Mouse (Mus musculus) cerebellum, adult 2 months (tissue): Measurements from ENCODE around the gene Hspb8. TPM values are rescaled to one million over a fixed set of nuclear protein-coding genes. Genes with fewer than 3 reads are reported as not detected.

Experiments
- DNase-seq, 2 experiments: peaks; one replicate each; pipeline ENCODE4 v3.0.0; 2021
- H3K27ac ChIP-seq: fragments of 200-500 bp; 2 replicates; pipeline ENCODE4 v1.5.1; 2012; ENCODE audit warnings: low read length, control low read depth, inconsistent platforms; ENCODE audit not compliant: insufficient read depth
- H3K27me3 ChIP-seq: fragments of 200-500 bp; 2 replicates; pipeline ENCODE4 v1.6.1; 2012; ENCODE audit warnings: inconsistent platforms, mild to moderate bottlenecking, low read length, moderate library complexity; ENCODE audit not compliant: control insufficient read depth, insufficient read depth
- H3K4me1 ChIP-seq: fragments of 200-500 bp; 2 replicates; pipeline ENCODE4 v1.6.1; 2011; ENCODE audit warnings: low read length; ENCODE audit not compliant: control insufficient read depth, insufficient read depth
- H3K4me3 ChIP-seq: fragments of 200-500 bp; replicated peaks from 2 replicates; pipeline ENCODE3; 2011; ENCODE audit warnings: mild to moderate bottlenecking, low read depth, low read length, control low read depth; ENCODE audit not compliant: insufficient read depth
- CTCF ChIP-seq: fragments of 200-500 bp; IDR thresholded peaks from 2 replicates; pipeline ENCODE4 v1.5.1; 2011; ENCODE audit warnings: low read depth, mild to moderate bottlenecking, control low read depth, low read length, moderate library complexity, borderline replicate concordance; ENCODE audit not compliant: insufficient read depth
- POLR2A ChIP-seq: fragments of 200-500 bp; IDR thresholded peaks from 2 replicates; pipeline ENCODE4 v1.6.1; 2011; ENCODE audit warnings: low read length, control low read depth, borderline replicate concordance; ENCODE audit not compliant: insufficient read depth
- WGBS: fragments of 180-500 bp; shearing (Covaris S2); methylation state at CpG from one replicate; pipeline ENCODE4 v1.1.7; 2018; 5-methylcytosine and 5-hydroxymethylcytosine counted together
- polyA plus RNA-seq: library from polyadenylated mRNA; depleted of rRNA; stranded (reverse); fragments of >200 nt; gene quantifications from 2 replicates; pipeline ENCODE4 v1.2.3, GENCODE M21; 2012

The Hspb8 gene
- polyA plus RNA-seq, 1 experiment: 29.5 TPM

- WGBS: 72% methylated on average over 8 of the region's 8 CpGs
- no peak for TF ChIP-seq POLR2A
- Histone ChIP-seq H3K4me1 (peaks cover 40% of the 10 kb centered on the region), H3K27me3 (no peaks in the 10 kb centered on the region), H3K27ac (no peak overlapping the region), H3K4me3 (no peak overlapping the region)
- no peak for DNase-seq
Observed at GRCm38 (mm10) chr5:116449522-116450225, 27.0 kb upstream of the Hspb8 start.

DNA sequence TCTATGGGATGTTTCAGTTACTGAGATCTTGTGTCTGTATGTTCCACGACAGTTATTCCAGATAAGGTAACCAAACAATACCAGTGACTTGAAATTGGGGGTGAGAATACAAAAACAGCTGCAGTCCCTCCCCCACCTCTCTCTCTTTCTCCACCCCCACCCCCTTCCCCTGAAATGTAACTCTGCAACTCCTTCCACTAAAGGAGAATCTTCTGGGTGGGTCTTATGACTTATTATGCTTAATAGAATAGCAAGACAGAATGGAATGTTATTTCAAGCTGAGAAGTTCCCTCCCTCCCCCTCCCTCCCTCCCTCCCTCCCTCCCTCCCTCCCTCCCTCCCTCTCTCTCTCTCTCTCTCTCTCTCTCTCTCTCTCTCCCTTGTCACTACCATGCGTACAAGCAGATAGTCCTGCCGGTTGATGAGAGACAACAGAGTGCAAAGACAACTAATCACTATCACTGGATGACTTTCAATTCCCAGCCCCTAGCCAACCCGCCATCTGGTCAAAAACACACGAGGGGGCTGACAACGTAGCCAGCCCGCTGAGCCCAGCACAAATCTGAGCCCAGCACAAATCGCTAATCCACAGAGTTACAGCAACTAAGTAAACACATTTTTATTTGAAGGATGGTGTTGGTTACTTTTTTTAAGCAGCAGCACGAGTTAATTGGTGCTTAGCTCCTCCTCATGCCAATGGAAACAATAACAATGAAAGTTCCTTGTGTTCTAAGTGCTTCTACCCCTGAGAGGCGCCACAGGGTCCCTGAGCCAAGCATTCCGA is 25.9 kb upstream of the Hspb8 start:
- Histone ChIP-seq H3K4me3 (no peak overlapping the region), H3K4me1 (peaks cover 48% of the 10 kb centered on the region), H3K27me3 (no peaks in the 10 kb centered on the region), H3K27ac (no peak overlapping the region)
- 21% methylated on average over 9 of the region's 11 CpGs for WGBS
- DNase-seq: peak in 1 of 2 experiments; percentile 52
- TF ChIP-seq CTCF: no peak
- TF ChIP-seq POLR2A: no peak

DNA sequence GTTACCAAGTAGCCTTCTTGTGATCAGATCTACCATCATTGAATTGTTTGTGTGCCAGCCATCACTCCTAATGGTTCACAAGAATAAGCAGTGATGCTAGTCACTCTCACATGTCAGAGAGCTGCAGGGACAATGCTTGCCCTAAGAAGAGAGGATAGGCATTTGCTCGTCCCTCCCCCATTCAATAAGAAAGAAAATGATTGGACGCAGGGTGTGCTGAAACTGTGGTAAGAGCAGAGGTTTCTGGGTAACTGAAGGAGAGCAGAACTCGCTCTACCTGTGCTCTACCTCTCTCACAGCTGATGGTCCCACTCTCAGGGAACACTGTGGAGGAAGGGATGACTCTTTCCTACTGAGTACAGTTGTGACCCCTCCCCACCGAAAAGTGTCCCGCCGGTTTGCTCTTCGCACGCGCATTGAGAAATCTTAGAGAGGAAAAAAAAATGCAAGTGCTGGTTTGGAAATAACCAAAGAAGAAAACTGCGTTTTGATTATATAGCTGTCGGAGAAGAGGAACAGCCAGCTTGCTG is 25.2 kb upstream of the Hspb8 start:
- Histone ChIP-seq H3K4me3 (no peak overlapping the region), H3K4me1 (peaks cover 49% of the 10 kb centered on the region), H3K27ac (no peak overlapping the region), H3K27me3 (no peaks in the 10 kb centered on the region)
- 85% methylated on average over 11 of the region's 11 CpGs for WGBS
- no peak for DNase-seq
- TF ChIP-seq POLR2A: no peak

DNA sequence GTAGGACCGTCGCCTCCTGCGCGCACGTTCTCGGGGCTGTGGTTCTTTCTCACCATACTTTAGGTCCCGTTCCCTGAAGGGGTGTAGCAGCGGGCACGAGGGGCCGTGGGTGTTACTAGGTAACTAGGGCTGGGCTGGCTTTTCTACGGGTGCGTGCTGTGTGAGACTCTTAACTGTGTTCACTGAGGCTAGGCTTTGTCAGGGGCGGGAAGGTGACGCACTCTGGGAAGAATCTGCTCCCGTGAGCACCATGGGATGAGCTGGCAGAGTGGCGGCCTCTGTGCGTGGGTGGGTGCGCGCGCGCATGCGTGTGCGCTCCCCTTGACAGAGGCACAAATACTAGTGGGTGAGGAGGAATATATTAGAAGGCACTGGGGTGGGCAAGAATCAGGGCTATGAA is 23.9 kb upstream of the Hspb8 start:
- Histone ChIP-seq H3K27me3 (no peaks in the 10 kb centered on the region), H3K4me1 (peaks cover 56% of the 10 kb centered on the region), H3K4me3 (no peak overlapping the region), H3K27ac (no peak overlapping the region)
- DNase-seq: no peak
- WGBS: 73% methylated on average over 23 of the region's 23 CpGs
- TF ChIP-seq CTCF: no peak
- no peak for TF ChIP-seq POLR2A

GRCm38 (mm10) chr5:116445634-116446367 is 23.1 kb upstream of the Hspb8 start:
- 74% methylated on average over 10 of the region's 10 CpGs for WGBS
- DNase-seq: no peak
- TF ChIP-seq POLR2A (no peak), CTCF (no peak)
- no peaks in the 10 kb centered on the region for H3K27me3 ChIP-seq
- peaks cover 61% of the 10 kb centered on the region for H3K4me1 ChIP-seq
- no peak overlapping the region for H3K27ac ChIP-seq
- H3K4me3 ChIP-seq: no peak overlapping the region

DNA sequence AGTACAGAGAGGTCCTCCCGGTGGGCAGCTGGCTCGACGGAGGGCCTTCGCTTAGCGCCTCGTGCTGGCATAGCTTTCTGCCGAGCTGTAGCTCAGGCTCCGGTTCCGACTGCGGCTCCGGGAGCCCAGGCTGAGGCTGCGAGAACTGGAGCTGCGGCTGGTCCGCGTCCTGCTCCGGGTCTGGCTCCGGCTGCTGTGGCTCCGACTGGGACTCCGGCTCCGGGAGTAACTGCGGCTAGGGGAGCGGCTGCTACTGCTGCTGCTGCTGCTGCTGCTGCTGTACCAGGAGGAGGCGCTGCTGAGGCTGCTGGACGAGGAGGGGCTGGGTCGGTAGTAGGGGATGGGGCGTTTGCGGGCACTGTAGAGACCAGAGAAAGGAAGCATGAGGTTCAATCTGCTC is 21.9 kb upstream of the Hspb8 start:
- TF ChIP-seq CTCF (peak; percentile 30; the same call in 1 of the 2 replicates), POLR2A (no peak)
- H3K27me3 ChIP-seq: no peaks in the 10 kb centered on the region
- H3K4me1 ChIP-seq: peaks cover 69% of the 10 kb centered on the region
- peak; percentile 45 to 64 for DNase-seq
- 32% methylated on average over 27 of the region's 27 CpGs for WGBS
- H3K4me3 ChIP-seq: no peak overlapping the region
- peak overlapping the region; percentile 32 for H3K27ac ChIP-seq

- DNase-seq: peak; percentile 95 to 98
- Histone ChIP-seq H3K27me3 (no peaks in the 10 kb centered on the region), H3K27ac (peak overlapping the region; percentile 32; the same call in 1 of the 2 replicates), H3K4me1 (peaks cover 61% of the 10 kb centered on the region), H3K4me3 (no peak overlapping the region)
- TF ChIP-seq CTCF (no peak), POLR2A (no peak)
- 5% methylated on average over 8 of the region's 8 CpGs for WGBS
Observed at GRCm38 (mm10) chr5:116443459-116443940, 20.8 kb upstream of the Hspb8 start.
